Mouse (Mus musculus) intestine, embryonic 16.5 days (tissue): ENCODE data around the gene Gm19402. TPM values are rescaled to one million over a fixed set of nuclear protein-coding genes. Genes with fewer than 3 reads are reported as not detected.
A peak's percentile ranks its signal among the peaks of the same experiment; 100 is the strongest.

ENCODE experiments used
- ATAC-seq: fragments of 200-750 bp; cut with Nextera tagmentation; 2 replicates; pipeline ENCODE4 v1.8.0; 2017; ENCODE audit warnings: moderate TSS enrichment, moderate library complexity
- H3K27ac ChIP-seq: fragments of 300-500 bp; sonication (generic); 2 replicates; pipeline ENCODE4 v1.5.1; 2014; ENCODE audit warnings: mild to moderate bottlenecking, low read length
- H3K27me3 ChIP-seq: fragments of 300-500 bp; sonication (generic); replicated peaks from 2 replicates; pipeline ENCODE4 v1.6.1; 2014; ENCODE audit warnings: low read length, control low read depth, mixed read lengths; ENCODE audit not compliant: control insufficient read depth, insufficient read depth
- H3K36me3 ChIP-seq: fragments of 300-500 bp; sonication (generic); 2 replicates; pipeline ENCODE4 v1.6.1; 2014; ENCODE audit warnings: low read length, control low read depth; ENCODE audit not compliant: control insufficient read depth, insufficient read depth
- H3K4me1 ChIP-seq: fragments of 300-500 bp; sonication (generic); 2 replicates; pipeline ENCODE4 v1.6.1; 2014; ENCODE audit warnings: low read length, control low read depth, mixed read lengths; ENCODE audit not compliant: control insufficient read depth, insufficient read depth
- H3K4me2 ChIP-seq: fragments of 300-500 bp; sonication (generic); 2 replicates; pipeline ENCODE4 v1.6.1; 2014; ENCODE audit warnings: low read depth, low read length, control low read depth
- H3K4me3 ChIP-seq: fragments of 300-500 bp; sonication (generic); 2 replicates; pipeline ENCODE4 v1.5.1; 2014; ENCODE audit warnings: mild to moderate bottlenecking, low read length
- H3K9ac ChIP-seq: fragments of 300-500 bp; sonication (generic); 2 replicates; pipeline ENCODE4 v1.6.1; 2014; ENCODE audit warnings: low read depth, low read length
- H3K9me3 ChIP-seq: fragments of 300-500 bp; sonication (generic); 2 replicates; pipeline ENCODE4 v1.6.1; 2016; ENCODE audit warnings: low read length, control low read depth; ENCODE audit not compliant: control insufficient read depth
- WGBS: fragments of 180-500 bp; shearing (Covaris S2); extraction: QIAGEN DNeasy Blood & Tissue Kit; methylation state at CpG from one replicate; pipeline ENCODE4 v1.1.7; 2014; 5-methylcytosine and 5-hydroxymethylcytosine counted together
- polyA plus RNA-seq: library from polyadenylated mRNA; unstranded; fragments of >200 nt; fragmentation: Nextera tagmentation; extraction: Ambion mirVana; gene quantifications from 2 replicates; pipeline ENCODE4 v1.2.1, GENCODE M21; 2015

The Gm19402 gene
- polyA plus RNA-seq, 1 experiment from 2014 or later, result not detected

- no peak overlapping the region for H3K4me3 ChIP-seq
- no peaks in the 10 kb centered on the region for H3K9me3 ChIP-seq
- peaks cover 12% of the 10 kb centered on the region for H3K4me1 ChIP-seq
- no peak overlapping the region for H3K27ac ChIP-seq
- peaks cover 19% of the 10 kb centered on the region for H3K27me3 ChIP-seq
- ATAC-seq, result no peak
- H3K9ac ChIP-seq, result no peak overlapping the region
- 57% methylated on average over 13 of the region's 13 CpGs for WGBS
- no peaks in the 10 kb centered on the region for H3K36me3 ChIP-seq
- no peak overlapping the region for H3K4me2 ChIP-seq
Measured at GRCm38 (mm10) chr10:77673765-77674164, 16.8 kb downstream of the Gm19402 start.

GRCm38 (mm10) chr10:77671519-77671918 lies 19.0 kb downstream of the Gm19402 start:
- Histone ChIP-seq H3K4me3 (no peak overlapping the region), H3K27me3 (no peaks in the 10 kb centered on the region), H3K36me3 (no peaks in the 10 kb centered on the region), H3K4me1 (no peaks in the 10 kb centered on the region), H3K27ac (no peak overlapping the region), H3K9ac (no peak overlapping the region), H3K4me2 (no peak overlapping the region), H3K9me3 (no peaks in the 10 kb centered on the region)
- 38% methylated on average over 4 of the region's 4 CpGs for WGBS
- peak; percentile 52 for ATAC-seq

- Histone ChIP-seq H3K27me3 (no peaks in the 10 kb centered on the region), H3K9me3 (no peaks in the 10 kb centered on the region), H3K9ac (no peak overlapping the region), H3K36me3 (no peaks in the 10 kb centered on the region), H3K4me1 (no peaks in the 10 kb centered on the region), H3K4me3 (no peak overlapping the region), H3K4me2 (no peak overlapping the region), H3K27ac (no peak overlapping the region)
- no peak for ATAC-seq
- 72% methylated on average over 4 of the region's 4 CpGs for WGBS
Measured at GRCm38 (mm10) chr10:77670710-77671109, 19.8 kb downstream of the Gm19402 start.

GRCm38 (mm10) chr10:77667402-77667801 lies 23.2 kb downstream of the Gm19402 start:
- Histone ChIP-seq H3K4me2 (no peak overlapping the region), H3K9me3 (no peaks in the 10 kb centered on the region), H3K4me1 (no peaks in the 10 kb centered on the region), H3K27ac (no peak overlapping the region), H3K9ac (no peak overlapping the region), H3K4me3 (no peak overlapping the region), H3K27me3 (no peaks in the 10 kb centered on the region; the same call in none of the 2 replicates), H3K36me3 (no peaks in the 10 kb centered on the region)
- 82% methylated on average over 4 of the region's 4 CpGs for WGBS
- no peak for ATAC-seq

DNA sequence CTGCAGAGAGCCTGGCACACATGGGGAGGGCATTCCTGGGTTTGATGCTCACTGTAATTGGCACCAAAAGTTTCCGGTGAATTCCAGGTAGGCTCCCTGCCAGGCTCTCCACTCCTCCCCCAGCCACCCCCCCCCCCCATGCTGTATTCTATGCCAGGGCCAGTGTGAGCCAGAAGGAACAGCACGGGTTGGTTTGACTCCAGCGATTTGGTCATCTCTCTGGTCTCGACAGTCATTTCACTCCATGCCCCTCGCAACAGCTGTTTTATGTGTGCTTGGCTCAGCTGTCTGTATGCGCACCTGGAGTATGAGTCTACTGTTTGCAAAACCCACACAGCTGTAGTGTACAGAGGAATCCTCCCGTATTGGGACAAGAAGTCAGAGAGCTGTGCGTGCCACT lies 24.2 kb downstream of the Gm19402 start:
- H3K4me3 ChIP-seq, result no peak overlapping the region
- H3K9ac ChIP-seq, result no peak overlapping the region
- no peaks in the 10 kb centered on the region for H3K36me3 ChIP-seq
- no peaks in the 10 kb centered on the region for H3K4me1 ChIP-seq
- no peaks in the 10 kb centered on the region for H3K9me3 ChIP-seq
- H3K27me3 ChIP-seq, result no peaks in the 10 kb centered on the region; the same call in none of the 2 replicates
- no peak for ATAC-seq
- 61% methylated on average over 8 of the region's 8 CpGs for WGBS
- H3K27ac ChIP-seq, result no peak overlapping the region
- H3K4me2 ChIP-seq, result no peak overlapping the region

GRCm38 (mm10) chr10:77663949-77664665 lies 26.4 kb downstream of the Gm19402 start:
- no peaks in the 10 kb centered on the region for H3K4me1 ChIP-seq
- H3K36me3 ChIP-seq, result no peaks in the 10 kb centered on the region
- no peak overlapping the region for H3K4me2 ChIP-seq
- WGBS, result 37% methylated on average over 43 of the region's 43 CpGs
- H3K27ac ChIP-seq, result no peak overlapping the region
- no peak overlapping the region for H3K4me3 ChIP-seq
- no peaks in the 10 kb centered on the region; the same call in none of the 2 replicates for H3K27me3 ChIP-seq
- no peaks in the 10 kb centered on the region for H3K9me3 ChIP-seq
- no peak overlapping the region for H3K9ac ChIP-seq
- ATAC-seq, result no peak

- Histone ChIP-seq H3K9ac (no peak overlapping the region), H3K9me3 (no peaks in the 10 kb centered on the region), H3K4me3 (no peak overlapping the region), H3K27me3 (no peaks in the 10 kb centered on the region), H3K27ac (no peak overlapping the region), H3K4me1 (no peaks in the 10 kb centered on the region), H3K4me2 (no peak overlapping the region), H3K36me3 (no peaks in the 10 kb centered on the region)
- WGBS, result 53% methylated on average over 15 of the region's 15 CpGs
- no peak for ATAC-seq
Measured at GRCm38 (mm10) chr10:77658286-77658994, 32.1 kb downstream of the Gm19402 start.

- no peaks in the 10 kb centered on the region for H3K9me3 ChIP-seq
- H3K27me3 ChIP-seq, result no peaks in the 10 kb centered on the region
- H3K36me3 ChIP-seq, result no peaks in the 10 kb centered on the region
- no peak for ATAC-seq
- 82% methylated on average over 9 of the region's 9 CpGs for WGBS
- H3K9ac ChIP-seq, result no peak overlapping the region
- no peak overlapping the region for H3K4me3 ChIP-seq
- H3K4me1 ChIP-seq, result no peaks in the 10 kb centered on the region
- H3K27ac ChIP-seq, result no peak overlapping the region
- H3K4me2 ChIP-seq, result no peak overlapping the region
Measured at GRCm38 (mm10) chr10:77652046-77652445, 38.5 kb downstream of the Gm19402 start.

DNA sequence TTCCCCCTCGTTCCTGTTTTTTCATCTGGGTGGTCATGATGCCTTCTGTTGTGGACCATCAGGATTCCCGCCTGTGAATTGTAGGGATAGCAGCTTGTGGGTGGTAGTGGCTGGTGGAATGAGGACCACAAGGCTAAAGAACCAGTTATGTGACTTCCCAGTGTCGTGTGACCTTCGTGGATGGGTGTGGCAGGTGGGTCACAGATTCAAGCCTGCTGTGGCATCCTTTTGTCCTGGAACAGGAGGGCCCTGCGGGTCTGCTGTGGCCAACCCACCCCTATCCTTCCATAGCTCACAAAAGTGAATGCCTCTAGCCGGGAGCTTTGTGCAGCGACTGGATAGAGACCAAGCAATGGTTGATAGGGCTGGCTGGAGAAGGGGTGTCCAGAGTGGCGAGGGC lies 42.7 kb downstream of the Gm19402 start:
- Histone ChIP-seq H3K36me3 (peaks cover 15% of the 10 kb centered on the region; the same call in 1 of the 2 replicates), H3K27ac (no peak overlapping the region), H3K27me3 (no peaks in the 10 kb centered on the region), H3K4me2 (no peak overlapping the region), H3K9ac (no peak overlapping the region), H3K4me1 (no peaks in the 10 kb centered on the region), H3K4me3 (no peak overlapping the region), H3K9me3 (no peaks in the 10 kb centered on the region)
- ATAC-seq, result no peak
- WGBS, result 82% methylated on average over 8 of the region's 8 CpGs
